Mouse (Mus musculus): ENCODE results near the gene Adm2. TPM values are rescaled to one million over a fixed set of nuclear protein-coding genes. Genes with fewer than 3 reads are reported as not detected.

Gene Adm2
- total RNA-seq (2021) (not detected), polyA plus RNA-seq (2012; rRNA removed) (0.17 TPM in 1 of 2 replicates, not detected in the other)
- long read RNA-seq: 0 reads

DNA sequence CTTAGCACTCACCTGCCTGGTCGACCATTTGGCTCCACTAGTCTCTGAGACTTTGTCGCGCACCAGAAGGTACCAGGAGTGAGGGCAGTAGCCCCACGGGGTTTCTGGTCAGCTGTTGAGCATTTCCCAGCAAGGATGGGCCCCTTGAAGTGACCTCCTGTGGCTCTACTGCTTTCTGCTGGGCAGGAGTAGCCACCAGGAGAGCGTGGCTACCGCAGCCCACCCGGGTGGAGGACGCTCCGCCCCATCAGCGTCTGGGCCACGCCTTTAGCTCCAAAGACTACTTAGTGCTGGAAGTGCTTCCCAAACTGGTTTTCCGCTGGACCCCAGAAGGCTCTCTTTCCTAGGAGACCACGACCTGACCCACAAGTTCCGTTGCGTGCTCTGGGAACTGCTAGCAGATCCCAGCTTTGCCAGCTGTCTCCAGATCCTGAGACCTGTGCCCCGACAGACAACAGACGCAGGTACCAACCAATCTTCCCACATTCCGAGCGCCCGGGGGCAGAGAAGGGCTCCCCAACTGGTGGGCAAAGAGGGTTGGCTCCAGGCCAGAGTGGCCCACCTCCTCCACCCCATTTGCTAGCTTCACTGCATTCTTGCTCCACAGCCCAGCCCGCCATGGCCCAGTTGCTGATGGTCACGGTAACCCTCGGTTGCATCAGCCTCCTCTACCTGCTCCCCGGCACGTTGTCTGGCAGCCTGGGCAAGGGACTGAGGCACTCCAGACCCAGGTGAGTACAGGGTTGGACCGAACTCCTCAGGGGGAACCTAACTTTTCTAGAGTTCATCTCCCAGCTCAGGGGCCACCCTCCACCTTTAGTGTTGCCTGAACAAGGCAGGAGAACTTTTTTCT lies at the start of gene Adm2:
Adm2 (plus strand) TSS at position 51 of the 853 bp plus-strand sequence.
- DNase-seq: no peak

DNA sequence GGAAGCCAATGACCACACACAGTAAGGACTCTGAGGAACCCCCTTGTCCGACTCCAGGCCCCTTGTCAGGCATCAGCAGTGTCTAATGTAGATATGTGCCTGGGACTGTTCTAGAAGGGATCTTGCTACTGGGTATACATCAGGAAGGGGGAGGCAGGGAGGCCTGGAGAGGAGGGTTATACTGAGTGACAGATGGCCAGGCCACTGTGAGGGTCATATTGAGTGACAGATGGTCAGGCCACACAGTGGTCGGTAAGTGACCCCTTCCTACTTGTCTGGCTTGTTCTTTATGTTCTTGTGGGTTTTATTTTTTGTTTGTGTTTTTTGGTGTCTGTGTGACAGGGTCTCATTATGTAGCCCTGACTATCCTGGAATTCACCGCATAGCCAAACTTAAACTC lies 47.0 kb upstream of the Adm2 start:
- DNase-seq: no peak

DNA sequence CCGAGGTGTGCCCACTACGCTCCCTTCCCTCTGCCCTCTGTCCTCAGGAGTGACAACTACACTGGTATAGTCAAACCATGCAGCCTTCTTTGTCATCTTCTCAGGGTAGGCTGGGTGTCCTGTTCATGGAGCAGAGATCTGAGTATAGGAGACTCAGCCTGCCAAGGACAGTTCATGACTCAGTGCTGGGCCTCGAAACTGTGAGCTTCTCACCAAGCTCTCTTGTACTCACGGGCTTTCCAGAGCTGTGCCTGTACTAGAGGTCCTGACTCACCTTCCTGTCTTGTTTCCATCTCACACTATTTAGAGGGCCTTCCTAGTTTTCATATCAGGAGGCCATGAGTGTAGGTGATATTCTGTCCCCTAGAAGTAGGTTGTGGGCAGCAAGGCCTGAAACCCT lies 45.2 kb upstream of the Adm2 start:
- peak; percentile 76 for DNase-seq

DNA sequence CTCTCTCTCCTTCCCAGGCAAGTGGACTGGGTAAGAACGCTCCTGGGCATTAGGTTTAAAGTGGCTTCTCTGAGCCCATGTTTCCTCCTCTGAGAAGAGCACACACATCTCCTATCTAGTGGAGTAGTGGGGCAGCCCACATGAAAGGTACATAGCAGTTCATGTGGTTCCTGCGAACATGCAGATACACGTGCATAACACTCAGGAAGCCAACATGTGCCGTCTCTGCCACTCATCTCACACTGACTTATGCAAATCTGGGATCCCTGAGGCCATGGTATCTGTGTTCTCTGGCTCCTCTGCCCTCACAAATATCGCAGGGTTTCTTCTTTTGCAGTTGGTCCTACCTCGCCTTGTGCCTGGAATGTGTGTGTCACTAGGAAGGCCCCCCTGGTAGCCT lies 40.0 kb upstream of the Adm2 start:
- no peak for DNase-seq

DNA sequence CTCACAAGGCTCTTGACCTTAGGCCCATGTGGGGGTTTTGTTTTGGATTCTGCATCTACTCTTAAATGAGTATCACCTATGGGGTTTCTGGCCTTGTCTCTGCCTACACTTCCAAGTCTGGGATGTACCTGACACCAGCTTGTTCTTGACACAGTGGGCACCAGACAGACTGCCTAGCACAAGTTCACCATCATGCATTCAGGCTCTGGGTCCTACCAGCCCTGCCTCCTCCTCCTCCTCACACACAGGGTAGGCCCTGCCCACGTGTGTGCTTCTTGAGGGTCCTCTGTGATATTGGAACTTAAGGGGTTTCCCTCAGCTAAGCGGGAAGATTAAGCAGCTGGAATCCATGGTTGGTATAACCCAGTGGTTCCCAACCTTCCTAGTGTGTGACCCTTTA lies 38.4 kb upstream of the Adm2 start:
- no peak for DNase-seq

DNA sequence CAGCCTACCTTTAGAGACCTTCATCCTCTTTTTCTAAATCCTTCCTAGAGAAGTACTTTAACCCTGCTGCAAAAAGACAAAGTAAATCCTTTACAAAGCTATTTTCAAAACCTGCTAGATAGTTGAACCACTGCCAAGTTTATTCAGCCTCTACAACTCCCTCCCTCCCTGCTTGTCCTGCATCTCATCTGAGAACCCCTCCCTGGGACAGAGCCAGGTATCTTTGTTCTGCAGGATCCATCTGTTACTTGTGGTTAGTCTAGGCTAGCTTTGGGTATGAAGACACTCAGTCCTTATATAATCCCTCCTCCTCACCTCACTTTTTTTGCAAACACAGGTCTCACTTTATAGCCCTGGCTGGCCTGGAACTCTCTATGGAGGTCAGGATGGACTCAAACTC lies 37.5 kb upstream of the Adm2 start:
- DNase-seq: no peak

DNA sequence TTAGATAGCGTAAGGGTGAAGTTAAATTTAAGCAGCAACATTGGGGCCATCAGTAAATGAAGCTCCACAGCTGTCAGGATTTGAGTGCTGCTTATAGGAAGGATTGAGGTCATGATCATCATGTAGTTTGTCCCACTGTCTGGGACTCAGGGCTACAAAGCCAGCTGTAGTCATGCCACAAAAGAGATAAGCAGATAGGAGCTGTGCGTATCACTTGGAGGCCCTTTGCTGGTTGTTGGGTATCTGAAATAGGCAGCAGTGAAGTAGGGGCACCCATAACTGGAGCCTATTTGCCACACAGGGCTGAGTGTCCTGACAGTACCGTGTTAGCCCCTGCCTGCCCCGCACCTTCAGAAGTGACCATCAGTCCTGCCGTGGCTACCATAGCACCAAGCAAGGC lies 37.0 kb upstream of the Adm2 start:
- DNase-seq: no peak

DNA sequence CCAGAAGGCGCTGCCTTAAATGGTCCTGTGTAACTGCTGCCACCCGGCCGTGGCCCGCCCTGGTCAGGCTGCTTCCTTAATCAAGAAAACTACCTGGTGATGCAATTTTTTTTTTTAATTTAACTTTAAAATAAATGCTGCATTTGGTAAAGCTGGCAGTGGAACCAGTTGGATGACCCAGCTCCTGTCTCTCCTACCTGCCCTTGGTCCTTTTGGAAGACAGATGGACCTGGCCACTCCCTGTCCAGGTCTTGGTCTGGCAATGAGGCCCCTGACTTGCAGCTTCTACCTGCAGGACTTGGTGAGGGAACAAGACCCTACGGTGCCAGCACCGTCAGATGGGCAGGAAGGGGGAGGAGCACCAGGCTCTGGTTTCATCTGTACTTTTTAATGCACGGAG lies 36.4 kb upstream of the Adm2 start:
- DNase-seq: no peak

DNA sequence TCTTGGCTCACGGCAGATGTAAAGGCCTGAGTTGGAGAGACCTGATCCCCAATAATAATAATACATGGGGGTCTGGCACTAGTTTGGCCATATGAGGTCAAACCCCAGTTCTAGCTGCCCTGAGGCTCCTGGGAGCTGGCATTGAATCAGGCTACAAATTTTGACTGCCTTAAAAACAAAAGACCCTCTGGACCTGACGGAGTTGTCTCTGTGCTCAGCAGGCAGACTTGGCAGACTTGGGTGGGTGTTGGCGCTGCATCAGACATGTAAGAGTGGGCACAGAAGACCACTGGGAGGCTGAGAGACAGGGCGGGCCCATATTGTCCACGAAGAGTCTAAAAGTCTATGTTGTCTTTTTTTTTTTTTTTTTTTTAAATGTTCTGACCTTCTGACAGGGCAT lies 35.9 kb upstream of the Adm2 start:
- no peak for DNase-seq

DNA sequence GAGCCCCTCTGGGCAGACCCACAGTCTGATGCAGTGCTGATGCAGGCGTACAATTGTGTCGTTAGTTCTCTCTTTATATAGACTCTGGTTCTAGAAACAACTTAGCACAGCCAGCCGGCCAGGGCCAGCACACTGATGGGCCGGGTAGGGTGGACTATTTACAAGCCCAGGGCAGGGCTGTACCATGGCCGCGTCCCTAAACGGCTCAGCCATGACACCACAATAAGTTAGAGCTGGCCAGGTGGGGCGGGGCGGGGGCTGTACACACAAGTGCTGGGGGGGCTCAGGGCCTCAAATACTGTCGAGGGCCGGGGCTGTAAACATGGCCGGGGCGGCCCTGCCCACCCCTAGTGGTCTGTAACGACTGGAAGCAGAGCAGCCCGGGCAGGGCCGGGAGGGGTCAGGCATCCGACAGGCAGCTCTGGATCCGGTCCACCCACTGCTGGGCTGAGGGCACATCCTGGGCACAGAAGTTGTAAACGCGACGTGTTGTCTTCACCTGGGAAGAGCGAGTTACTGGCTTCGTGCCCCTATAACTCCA lies 34.2 kb upstream of the Adm2 start:
- DNase-seq: no peak

DNA sequence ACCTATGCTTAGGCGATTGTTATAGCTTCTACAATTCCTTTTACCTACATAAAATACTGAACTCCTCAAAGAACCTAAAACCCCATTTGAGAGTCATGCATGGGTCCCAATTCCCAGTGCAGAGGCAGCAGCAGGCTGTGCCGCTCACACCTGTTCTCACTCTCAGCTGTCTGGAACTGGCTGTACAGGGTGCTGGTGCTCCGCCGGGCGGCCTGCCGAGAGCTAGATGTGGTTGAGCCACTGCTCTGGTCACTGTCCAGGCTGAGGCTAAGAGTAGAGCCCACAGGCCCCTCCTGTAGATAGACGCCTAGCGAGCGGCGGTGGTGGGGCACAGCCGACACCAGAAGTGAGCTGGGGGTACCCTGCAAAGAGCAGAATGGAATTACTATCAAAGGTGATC lies 33.1 kb upstream of the Adm2 start:
- no peak for DNase-seq

DNA sequence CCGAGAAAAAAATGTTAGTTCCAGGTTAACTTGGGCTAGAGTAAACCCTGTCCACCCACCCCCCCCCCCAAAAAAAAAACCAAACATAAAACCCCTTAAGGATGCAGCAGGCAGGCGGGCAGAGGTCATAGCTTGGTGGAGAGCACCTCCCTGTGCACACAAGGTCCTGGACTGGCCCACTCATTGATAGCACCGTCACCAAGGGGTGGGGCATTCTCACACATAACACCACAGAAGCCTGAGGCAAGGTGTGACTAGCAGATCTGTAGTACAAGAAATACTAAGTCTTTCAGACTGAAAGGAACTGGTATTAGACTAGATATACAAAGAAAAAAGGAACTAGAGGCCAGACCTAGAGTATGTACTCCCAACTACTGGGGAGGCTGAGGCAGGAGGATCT lies 31.0 kb upstream of the Adm2 start:
- no peak for DNase-seq

DNA sequence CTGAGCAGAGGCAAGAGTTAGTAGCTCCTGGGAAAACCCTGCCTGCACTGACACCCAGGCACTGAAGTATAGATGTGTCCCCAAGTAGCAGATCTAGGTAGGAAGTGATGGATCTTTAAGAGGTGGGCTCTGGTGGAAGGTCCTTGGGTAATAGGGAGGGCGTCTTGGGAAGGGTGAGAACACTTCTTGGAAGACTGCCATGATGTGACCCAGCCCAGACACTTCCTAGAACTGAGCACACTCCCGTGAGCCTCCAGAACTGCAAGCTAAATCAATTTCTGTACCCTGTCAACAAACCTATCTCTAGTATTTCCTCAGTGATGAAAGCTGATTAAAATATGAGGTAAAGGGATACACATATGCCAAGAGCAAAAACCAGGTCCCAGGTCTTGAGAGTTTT lies 29.7 kb upstream of the Adm2 start:
- no peak for DNase-seq

DNA sequence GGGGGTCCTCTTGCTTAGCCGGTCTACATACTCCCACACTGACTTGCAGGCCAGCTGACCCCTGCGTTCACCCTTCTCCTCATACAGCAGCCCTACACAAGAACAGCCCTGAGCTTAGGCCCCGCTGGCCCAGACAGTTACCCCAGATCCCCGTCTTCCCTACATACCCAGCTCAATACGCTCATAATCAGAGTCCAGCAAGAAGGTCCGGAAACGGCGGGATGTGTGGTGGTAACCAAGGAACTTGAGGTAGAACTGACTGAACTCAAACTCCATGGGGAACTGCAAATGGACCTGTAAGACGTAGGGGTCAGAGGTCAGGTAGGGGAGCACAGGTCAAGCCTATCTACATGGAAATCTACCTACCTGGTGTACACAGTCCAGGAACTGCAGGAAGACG lies 28.7 kb upstream of the Adm2 start:
- DNase-seq: no peak

DNA sequence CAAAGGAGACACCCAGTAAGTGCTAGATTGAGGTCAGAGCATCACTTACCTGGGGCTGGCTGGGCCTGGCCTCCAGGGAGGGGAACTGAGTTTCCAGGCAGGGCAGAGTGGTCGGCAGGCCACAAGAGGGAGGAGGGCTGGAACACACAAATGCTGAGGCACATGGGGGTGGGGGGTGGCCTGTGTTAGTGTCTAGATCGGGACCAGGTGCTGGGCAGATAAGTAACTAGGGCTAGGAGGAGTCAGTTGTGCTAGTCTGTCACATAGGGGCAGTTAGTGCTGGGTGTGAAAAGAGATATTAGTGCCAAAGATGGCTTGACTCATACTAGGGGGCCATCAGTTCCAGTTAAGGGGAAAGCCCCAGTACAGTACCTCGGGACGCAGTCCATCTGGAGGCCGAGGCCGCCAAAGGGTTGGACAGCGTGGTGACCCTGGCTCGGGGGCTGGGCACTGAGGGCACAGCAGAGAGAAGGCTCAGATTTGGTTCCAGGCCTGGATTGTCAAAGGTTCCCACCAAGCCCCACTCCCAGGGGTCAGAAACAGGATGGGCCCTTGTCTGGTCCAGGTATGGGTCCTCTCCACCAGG lies 26.8 kb upstream of the Adm2 start:
- no peak for DNase-seq

DNA sequence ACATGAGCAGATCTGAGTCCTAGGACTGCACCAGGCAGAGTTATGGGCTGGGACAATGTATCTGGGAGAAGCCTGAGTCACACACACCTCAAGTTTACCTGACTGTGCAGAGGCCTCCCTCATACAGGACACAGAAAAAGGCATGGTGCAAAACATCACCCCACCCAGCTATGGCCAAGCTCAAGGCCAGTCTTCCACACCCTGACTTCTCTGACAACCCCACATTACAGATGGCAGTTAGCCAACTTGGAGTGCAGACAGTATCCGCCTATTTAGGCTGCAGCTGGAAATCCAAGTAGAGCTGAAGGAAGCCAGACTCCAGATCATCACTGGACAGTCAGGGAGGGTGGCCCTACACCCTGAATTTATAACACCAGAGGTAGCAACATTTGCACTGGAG lies 26.1 kb upstream of the Adm2 start:
- no peak for DNase-seq

DNA sequence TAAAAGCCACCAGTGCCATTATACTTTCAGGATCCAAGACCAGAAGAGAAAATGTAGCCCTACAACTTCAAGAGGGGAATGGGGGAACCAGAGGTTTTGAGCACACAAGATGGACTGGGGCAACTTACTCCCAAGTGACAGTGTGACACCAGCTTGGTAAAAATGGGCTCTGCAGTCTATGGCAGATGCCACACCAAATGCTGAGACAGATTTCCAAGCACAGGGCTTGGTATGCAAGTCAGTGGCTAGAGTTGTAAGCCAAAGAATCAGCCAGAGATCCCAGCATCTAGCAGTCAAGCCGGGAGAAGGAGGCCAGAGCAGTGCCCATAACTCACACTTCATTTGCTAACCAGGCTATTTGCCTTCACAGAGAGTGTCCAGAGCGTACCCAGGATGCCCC lies 24.8 kb upstream of the Adm2 start:
- no peak for DNase-seq

DNA sequence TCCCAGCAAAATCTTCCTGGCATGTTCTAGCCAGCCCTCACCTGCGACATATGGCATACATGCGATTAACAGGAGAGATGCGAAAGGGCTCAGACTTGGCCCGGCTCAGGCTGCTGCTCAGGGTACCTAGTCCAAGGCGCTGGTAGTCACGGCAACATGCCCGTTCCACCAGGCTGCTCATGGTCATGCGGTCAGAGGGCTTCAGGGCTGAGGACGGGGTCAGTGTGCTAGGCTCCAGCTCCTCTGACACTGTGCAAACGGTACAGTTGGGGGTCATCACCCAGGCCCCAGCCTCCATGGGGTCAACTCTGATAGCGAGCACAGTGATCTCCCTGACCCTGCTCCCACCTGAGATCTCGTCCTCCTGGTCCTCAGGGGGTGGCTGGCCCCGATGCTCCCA lies 22.3 kb upstream of the Adm2 start:
- DNase-seq: no peak

DNA sequence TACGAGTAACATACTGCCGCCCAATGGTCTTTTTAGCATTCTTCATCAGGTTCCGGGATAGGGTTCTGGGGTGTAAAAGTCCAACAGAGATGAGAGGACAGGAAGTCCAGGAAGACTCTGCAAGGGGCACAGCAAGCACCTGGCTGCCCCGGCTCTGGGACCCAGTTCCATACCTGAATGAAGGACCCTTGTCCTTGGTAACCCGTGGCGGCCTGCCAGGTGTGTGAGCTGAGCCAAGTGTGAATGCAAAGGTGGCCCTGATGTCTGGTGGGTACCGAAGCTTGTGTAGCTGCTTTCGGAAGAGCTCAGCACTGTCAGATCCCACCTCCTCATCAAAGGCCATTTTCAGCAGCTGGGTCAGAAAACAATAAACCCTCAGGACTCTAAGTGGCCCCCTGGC lies 21.9 kb upstream of the Adm2 start:
- no peak for DNase-seq

DNA sequence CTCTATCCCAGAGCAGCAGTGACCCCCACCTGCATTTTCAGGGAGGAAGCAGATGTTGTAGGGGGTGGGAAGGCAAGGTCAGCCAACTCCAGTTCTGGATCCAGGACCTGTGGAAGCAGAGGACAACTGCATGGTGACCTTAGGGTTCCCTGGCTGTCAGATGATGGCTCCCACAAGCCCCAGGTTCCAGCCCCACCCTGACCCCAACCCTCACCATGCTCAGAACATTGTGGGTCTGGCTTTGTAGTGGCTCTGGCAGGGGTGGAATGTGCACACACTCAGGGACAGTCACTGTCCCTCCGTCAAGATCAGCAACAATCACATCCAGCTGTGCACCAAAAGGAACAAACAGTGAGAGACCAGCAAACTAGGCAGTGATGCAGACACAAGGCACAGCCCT lies 16.6 kb upstream of the Adm2 start:
- DNase-seq: no peak

DNA sequence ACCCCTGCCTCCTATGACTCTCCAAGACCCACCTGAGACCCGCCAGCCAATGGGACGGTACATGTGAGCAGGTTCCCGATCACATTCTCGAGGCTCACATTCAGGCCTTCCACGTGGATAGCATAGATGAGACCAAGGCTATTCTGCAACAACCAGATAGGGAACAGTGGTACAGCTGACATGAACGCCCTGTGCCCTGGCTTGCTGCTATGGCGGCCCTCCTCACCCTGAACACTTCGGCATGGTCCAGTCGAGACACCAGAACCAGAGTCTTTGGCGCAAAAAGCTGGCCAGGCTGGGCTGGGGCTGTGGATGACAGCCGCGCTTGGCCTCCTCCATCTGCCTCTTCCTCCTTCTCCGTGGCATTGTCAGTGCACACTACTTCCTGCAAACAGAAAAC lies 15.1 kb upstream of the Adm2 start:
- DNase-seq: no peak

DNA sequence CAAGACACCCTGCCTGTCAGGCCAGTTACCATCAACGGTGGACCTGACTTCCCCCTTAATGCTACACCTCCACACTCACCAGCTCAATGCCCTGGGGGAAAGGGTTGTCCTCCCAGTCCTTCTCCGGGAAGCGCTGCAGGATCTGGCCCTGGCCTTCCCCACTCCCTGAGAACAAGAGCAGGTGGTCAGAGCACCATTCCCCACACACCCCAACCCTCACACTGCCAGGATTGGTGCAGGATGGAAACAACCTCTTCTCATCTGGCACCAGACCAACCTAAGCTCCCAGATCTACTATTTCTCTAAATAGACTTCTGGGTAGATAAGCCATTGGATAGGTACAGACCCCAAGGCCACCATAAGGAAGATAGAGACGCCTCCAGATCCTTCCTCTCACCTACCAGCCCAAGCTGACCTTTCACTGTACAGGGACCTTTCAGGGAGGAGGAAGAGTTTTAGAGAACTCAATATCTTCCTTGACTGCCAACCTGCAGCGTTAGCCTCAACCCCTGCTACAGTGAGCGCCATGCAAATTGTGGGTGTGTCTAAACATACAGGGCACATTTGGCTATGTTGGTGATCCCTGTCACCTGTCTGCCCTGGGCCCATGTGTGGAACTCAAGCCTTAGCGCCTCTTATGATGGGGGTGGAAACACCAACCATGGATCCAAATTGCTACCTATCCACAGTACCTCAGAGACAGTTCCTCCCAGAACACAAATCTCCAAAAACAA lies 13.9 kb upstream of the Adm2 start:
- DNase-seq: no peak

DNA sequence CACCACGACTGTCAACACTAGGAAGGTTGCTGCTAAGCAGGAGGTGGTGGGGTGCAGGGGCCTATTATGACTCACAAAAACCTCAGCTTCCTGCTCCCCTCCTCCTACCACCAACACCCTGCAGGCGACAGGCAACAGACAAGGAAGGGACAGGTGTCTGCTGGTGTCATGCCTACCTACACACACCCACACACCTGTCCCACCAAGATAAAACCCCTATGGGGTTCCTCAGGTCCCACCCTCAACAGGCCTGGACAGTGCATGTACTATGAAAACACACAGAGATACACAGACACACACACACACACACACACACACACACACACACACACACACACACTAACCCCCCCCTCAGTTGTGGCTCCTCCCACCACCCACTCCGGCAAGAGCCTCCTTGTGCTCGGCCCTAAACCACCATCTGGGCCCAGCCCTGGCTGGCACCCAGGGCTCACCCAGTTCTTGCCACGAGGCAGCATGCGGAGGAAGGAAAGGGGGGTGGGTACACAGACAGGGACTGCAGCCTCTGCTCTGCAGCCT lies 12.5 kb upstream of the Adm2 start:
- no peak for DNase-seq

Measured in adrenal gland, adult 2 months (tissue).